Mouse (Mus musculus) liver, embryonic 14 days (tissue): Measurements from ENCODE around the gene Tamm41. TPM values are rescaled to one million over a fixed set of nuclear protein-coding genes. Genes with fewer than 3 reads are reported as not detected.

Experiments
- polyA plus RNA-seq: library from polyadenylated mRNA; depleted of rRNA; stranded (reverse); fragments of >200 nt; gene quantifications from 2 replicates; pipeline ENCODE4 v1.2.3, GENCODE M21; 2012; rRNA removed

The Tamm41 gene
- 15.1 and 17.0 TPM in 2 replicates for polyA plus RNA-seq

DNA sequence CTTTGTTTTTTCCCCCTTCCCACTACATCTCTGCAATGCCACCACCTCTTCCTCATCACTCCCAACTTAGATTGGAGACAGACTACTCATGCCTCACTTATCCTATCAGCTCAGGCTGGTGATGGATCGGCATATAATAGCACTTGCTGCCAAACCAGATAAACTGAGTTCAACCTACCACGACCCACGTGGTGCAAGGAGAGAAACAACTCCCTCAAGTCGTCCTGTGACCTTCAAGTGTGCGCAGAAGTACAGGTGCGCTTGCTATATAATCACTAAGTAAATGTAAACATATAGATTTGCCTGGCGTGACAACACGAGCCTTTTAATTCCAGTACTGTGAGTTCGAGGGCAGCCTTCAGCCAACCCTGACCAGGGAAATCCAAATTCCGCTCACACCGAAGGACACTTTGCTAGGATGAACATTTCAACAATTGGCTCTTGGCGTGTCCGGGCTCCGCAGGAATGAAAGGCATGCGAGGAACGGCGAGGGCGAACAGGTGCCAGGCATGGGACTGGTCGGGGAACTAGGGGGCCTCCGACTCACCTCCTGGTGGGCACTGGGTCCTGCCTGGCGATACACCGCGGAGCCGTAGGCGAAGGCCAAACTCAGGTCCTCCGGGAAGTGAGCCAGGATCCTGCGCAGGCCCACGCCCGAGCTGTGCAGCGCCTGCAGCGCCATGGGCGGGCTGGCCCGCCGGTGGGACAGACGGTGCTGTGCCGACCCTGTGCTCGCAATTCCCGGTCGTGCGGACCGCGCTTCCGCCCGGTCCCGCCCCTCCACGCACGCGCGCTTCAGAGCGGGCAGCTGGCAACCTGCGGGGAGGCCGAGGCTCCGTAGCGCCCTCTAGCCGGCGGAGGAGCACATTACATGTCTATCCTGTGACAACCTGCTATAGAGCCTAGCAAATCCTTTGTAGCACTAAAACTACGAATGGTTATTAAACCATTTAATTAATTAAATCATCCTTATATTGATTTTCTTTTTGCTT lies at the start of gene Tamm41:
TSS of gene Tamm41 (minus strand) at position 774 of the 992 bp plus-strand sequence.

DNA sequence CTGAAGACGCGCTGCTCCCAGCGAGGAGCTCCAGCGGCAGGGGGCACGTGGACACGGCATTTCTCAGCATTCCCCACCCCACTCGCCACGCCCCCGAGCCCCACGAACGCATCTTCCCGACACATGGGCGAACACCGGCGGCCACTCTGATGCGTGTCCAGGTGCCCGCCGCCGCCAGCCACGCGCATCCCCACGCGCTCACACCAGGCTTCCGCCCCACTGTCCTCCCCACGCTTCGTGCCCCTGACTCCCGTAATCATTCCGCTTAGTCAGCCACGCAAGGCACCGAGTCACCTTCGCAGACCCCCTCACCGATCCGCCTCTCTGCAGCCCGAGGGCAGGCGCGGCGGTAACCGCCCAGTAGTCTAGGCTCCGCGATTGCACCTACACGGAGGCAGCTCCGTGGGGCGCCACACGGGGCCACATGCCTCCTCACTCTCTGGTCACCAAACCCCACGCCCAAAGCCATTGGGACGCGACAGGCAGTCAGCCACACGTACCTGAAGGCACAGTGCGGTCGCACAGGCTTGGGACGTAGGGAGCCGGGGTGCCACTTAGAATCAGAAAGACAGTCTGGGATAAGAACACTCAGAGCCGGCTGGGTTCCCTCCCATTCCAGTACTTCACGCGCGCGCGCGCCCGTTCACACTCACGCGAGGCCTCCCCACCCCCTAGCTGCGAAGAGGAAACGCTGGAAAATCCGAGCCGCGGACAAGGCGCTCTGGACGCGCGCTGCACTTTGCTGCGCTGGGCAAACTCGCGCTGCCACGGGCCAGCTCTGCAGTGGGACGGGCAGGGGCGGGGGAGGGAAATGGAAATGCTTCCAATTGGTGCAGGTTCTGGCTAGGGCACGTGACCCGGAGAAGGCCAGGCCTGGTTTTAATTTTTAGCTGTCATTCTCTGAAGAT lies 68.2 kb downstream of the Tamm41 start, which contains the start of gene Vgll4:
TSS of gene Vgll4 (minus strand) at position 782 of the 908 bp plus-strand sequence.

Other genes starting within 250 kb of the Tamm41 start
- 3.9 and 4.4 TPM in 2 replicates for gene Vgll4, start 67.9 kb downstream of the Tamm41 start, polyA plus RNA-seq
- 0.03 and 0.06 TPM in 2 replicates for gene Syn2, start 97.0 kb upstream of the Tamm41 start, polyA plus RNA-seq
- not detected in 2 replicates for gene Gm17482, start 189.5 kb upstream of the Tamm41 start, polyA plus RNA-seq
- 0.01 TPM in 1 of 2 replicates, not detected in the other for gene Timp4, start 214.3 kb upstream of the Tamm41 start, polyA plus RNA-seq